Comparison of ENCODE assay signal across 11 mouse cellular contexts in genomic region chr3:105872034-105872433, GRCm38 (mm10). TPM values are rescaled to one million over a fixed set of nuclear protein-coding genes. Genes with fewer than 3 reads are reported as not detected.
DNase-seq lines count a peak whose midpoint lies in the region; ATAC-seq and TF ChIP-seq lines count a peak whose summit lies in the region.
"Had no signal": no experiment of that assay in that cellular context is flagged by ENCODE, and none has a peak within 500 bp of the region (broad histone marks: within the 10 kb centered on the region; RNA-seq: fewer than 3 reads in every experiment).

No protein-coding gene starts in this region.

- H3K27me3 ChIP-seq in intestine, embryonic 14.5 days (replicated peaks; ENCODE audit: control insufficient read depth, insufficient read depth, low read length): no peaks in the 10 kb centered on the region
- no peaks in the 10 kb centered on the region for H3K27me3 ChIP-seq in intestine, postnatal 0 days (replicated peaks; ENCODE audit: control insufficient read depth, insufficient read depth, low read length)
- H3K27me3 ChIP-seq in kidney, embryonic 15.5 days: no peaks in the 10 kb centered on the region

- H3K9me3 ChIP-seq in intestine, embryonic 14.5 days (ENCODE audit: control insufficient read depth, low read length): no peaks in the 10 kb centered on the region
- no peaks in the 10 kb centered on the region for H3K9me3 ChIP-seq in intestine, postnatal 0 days (ENCODE audit: control insufficient read depth)
- H3K9me3 ChIP-seq in kidney, embryonic 15.5 days (replicated peaks): no peaks in the 10 kb centered on the region

- H3K9ac ChIP-seq in intestine, embryonic 14.5 days (ENCODE audit: low read length): no peak overlapping the region
- H3K9ac ChIP-seq in intestine, postnatal 0 days (ENCODE audit: low read depth, low read length): no peak overlapping the region
- H3K9ac ChIP-seq in kidney, embryonic 15.5 days: no peak overlapping the region
- H3K9ac ChIP-seq: liver, postnatal 0 days had no signal

- H3K4me3 ChIP-seq in intestine, embryonic 14.5 days (ENCODE audit: low read depth, low read length): no peak overlapping the region
- H3K4me3 ChIP-seq in intestine, postnatal 0 days (ENCODE audit: low read depth, low read length): no peak overlapping the region
- no peak overlapping the region for H3K4me3 ChIP-seq in brown adipose tissue, adult 24 weeks (ENCODE audit: insufficient read depth, low read depth, low read length)
- H3K4me3 ChIP-seq in kidney, embryonic 15.5 days (replicated peaks): no peak overlapping the region

- ATAC-seq in intestine, embryonic 14.5 days (replicated peaks; ENCODE audit: low FRiP score, low TSS enrichment, low read depth): no peak
- ATAC-seq in intestine, postnatal 0 days: no peak
- ATAC-seq in kidney, embryonic 15.5 days (replicated peaks; ENCODE audit: low FRiP score): no peak
- ATAC-seq: liver, postnatal 0 days had no signal

- no peak overlapping the region for H3K4me2 ChIP-seq in intestine, embryonic 14.5 days (ENCODE audit: low read length)
- no peak overlapping the region for H3K4me2 ChIP-seq in intestine, postnatal 0 days (replicated peaks; ENCODE audit: low read depth)
- no peak overlapping the region for H3K4me2 ChIP-seq in kidney, embryonic 15.5 days

- no peaks in the 10 kb centered on the region for H3K36me3 ChIP-seq in intestine, embryonic 14.5 days (ENCODE audit: control insufficient read depth, insufficient read depth, low read length)
- H3K36me3 ChIP-seq in intestine, postnatal 0 days (ENCODE audit: control insufficient read depth, insufficient read depth): no peaks in the 10 kb centered on the region
- no peaks in the 10 kb centered on the region for H3K36me3 ChIP-seq in kidney, embryonic 15.5 days

- WGBS in intestine, embryonic 14.5 days: 41% methylated on average over 6 of the region's 6 CpGs
- WGBS in intestine, postnatal 0 days: 42% methylated on average over 6 of the region's 6 CpGs
- WGBS in kidney, embryonic 15.5 days: 46% methylated on average over 6 of the region's 6 CpGs

- peak overlapping the region; percentile 65 for H3K27ac ChIP-seq in intestine, embryonic 14.5 days (ENCODE audit: low read depth)
- no peak overlapping the region for H3K27ac ChIP-seq in intestine, postnatal 0 days (ENCODE audit: low read depth, low read length)
- H3K27ac ChIP-seq in brown adipose tissue, adult 24 weeks (replicated peaks; ENCODE audit: low read depth, low read length): peak overlapping the region; percentile 38; the same call in 1 of the 2 replicates
- 0 out of 2 replicates have a peak overlapping the region, but pooled peaks have one; percentile 32 for H3K27ac ChIP-seq in kidney, embryonic 15.5 days

- TF ChIP-seq CTCF in intestine, postnatal 0 days (IDR thresholded peaks at IDR 0.05; ENCODE audit: low read depth): no peak

- DNase-seq in intestine, embryonic 14.5 days (ENCODE audit: low spot score): peak; percentile 47
- peak; percentile 72 for DNase-seq in Muller cell, postnatal 12 days (ENCODE audit: inconsistent ontology term)
- no peak for DNase-seq in thymus, postnatal 4 days
- DNase-seq in c-Kit-positive CD71-positive TER-119-positive erythroid progenitor cells, embryonic 14.5 days (ENCODE audit: low spot score): no peak
- no peak for DNase-seq in embryo, embryonic 10 days (ENCODE audit: low spot score)
- DNase-seq: cerebellum, adult 11 months; layer of hippocampus, adult 9-11 months; liver, postnatal 0 days had no signal

- H3K4me1 ChIP-seq in intestine, embryonic 14.5 days (replicated peaks; ENCODE audit: control insufficient read depth, insufficient read depth, low read length): peaks cover 5% of the 10 kb centered on the region
- H3K4me1 ChIP-seq in intestine, postnatal 0 days (replicated peaks; ENCODE audit: control insufficient read depth, insufficient read depth, low read length): peaks cover 6% of the 10 kb centered on the region; the same call in 1 of the 2 replicates
- H3K4me1 ChIP-seq in brown adipose tissue, adult 24 weeks (ENCODE audit: control insufficient read depth, insufficient read depth, insufficient read length, low read length): peaks cover 16% of the 10 kb centered on the region
- H3K4me1 ChIP-seq in kidney, embryonic 15.5 days: peaks cover 21% of the 10 kb centered on the region

RNA-seq across cellular contexts. Expression of gene Tmigd3, which starts 1.3 kb away (rescaled TPM):
- 0.18 TPM in 1 of 2 replicates, not detected in the other for polyA plus RNA-seq in intestine, embryonic 14.5 days (2014; fragmentation: Nextera tagmentation; extraction: Ambion mirVana)
- 0.44 and 0.48 TPM in 2 replicates for polyA plus RNA-seq in intestine, postnatal 0 days (2015; fragmentation: Nextera tagmentation; extraction: Ambion mirVana)
- polyA plus RNA-seq in brown adipose tissue, adult 24 weeks (2012; ENCODE audit: insufficient read depth, insufficient read length, missing spikeins): not detected in 2 replicates
- 0.18 TPM in 1 of 2 replicates, not detected in the other for polyA plus RNA-seq in kidney, embryonic 15.5 days (2015; fragmentation: Nextera tagmentation; extraction: Ambion mirVana)

RNA-seq across cellular contexts. Expression of gene Adora3, which starts 1.4 kb away (rescaled TPM):
- polyA plus RNA-seq in intestine, embryonic 14.5 days (2014; fragmentation: Nextera tagmentation; extraction: Ambion mirVana): 0.17 TPM in 1 of 2 replicates, not detected in the other
- 0.43 TPM in 2 replicates for polyA plus RNA-seq in intestine, postnatal 0 days (2015; fragmentation: Nextera tagmentation; extraction: Ambion mirVana)
- polyA plus RNA-seq in brown adipose tissue, adult 24 weeks (2012; ENCODE audit: insufficient read depth, insufficient read length, missing spikeins): not detected in 2 replicates
- not detected in 2 replicates for polyA plus RNA-seq in kidney, embryonic 15.5 days (2015; fragmentation: Nextera tagmentation; extraction: Ambion mirVana)

Comparison
In these comparisons a context has a peak if more than half of its experiments do, and no peak if none do; other contexts are left out.
1. DNase-seq: peak in intestine, embryonic 14.5 days (single experiment) and Muller cell, postnatal 12 days (single experiment); none in thymus, postnatal 4 days (single experiment), c-Kit-positive CD71-positive TER-119-positive erythroid progenitor cells, embryonic 14.5 days (single experiment) and embryo, embryonic 10 days (single experiment).